Mouse (Mus musculus): Measurements from ENCODE around the gene Ube3b. TPM values are rescaled to one million over a fixed set of nuclear protein-coding genes. Genes with fewer than 3 reads are reported as not detected.

Ube3b gene
- polyA plus RNA-seq, 1 experiment from 2014 or later, result 55.2 TPM

Small RNA genes lying within 50 kb of the gene (microRNA-seq; reads per million reads assigned to microRNA genes)
- not detected for gene Mir7027

Other genes with a start within 250 kb of the Ube3b start
- gene Acacb, start 234.1 kb upstream of the Ube3b start, polyA plus RNA-seq (2014; fragmentation: Nextera tagmentation; extraction: Ambion mirVana), result 4.4 and 4.8 TPM in 2 replicates
- gene Foxn4, start 106.8 kb upstream of the Ube3b start, polyA plus RNA-seq (2014; fragmentation: Nextera tagmentation; extraction: Ambion mirVana), result 0.11 TPM in 1 of 2 replicates, not detected in the other
- gene Myo1h, start 91.4 kb upstream of the Ube3b start, polyA plus RNA-seq (2014; fragmentation: Nextera tagmentation; extraction: Ambion mirVana), result 1.8 and 2.7 TPM in 2 replicates
- 50.7 and 86.2 TPM in 2 replicates for gene Kctd10, start 99 bp upstream of the Ube3b start, polyA plus RNA-seq (2014; fragmentation: Nextera tagmentation; extraction: Ambion mirVana)
- gene Mmab, start 63.5 kb downstream of the Ube3b start, polyA plus RNA-seq (2014; fragmentation: Nextera tagmentation; extraction: Ambion mirVana), result 19.0 and 32.9 TPM in 2 replicates
- gene Mvk, start 63.7 kb downstream of the Ube3b start, polyA plus RNA-seq (2014; fragmentation: Nextera tagmentation; extraction: Ambion mirVana), result 45.0 and 48.3 TPM in 2 replicates
- 5.6 and 5.8 TPM in 2 replicates for gene Fam222a, start 187.4 kb downstream of the Ube3b start, polyA plus RNA-seq (2014; fragmentation: Nextera tagmentation; extraction: Ambion mirVana)

Data from kidney, embryonic 14.5 days (tissue).